Mouse (Mus musculus) bone marrow macrophage, adult 2 months (primary cell): ENCODE measurements around the gene Retreg1.

Source experiments
- CTCF ChIP-seq: IDR thresholded peaks from 2 replicates; pipeline ENCODE4 v1.5.1; 2012; ENCODE audit warnings: low read depth, mild to moderate bottlenecking, low read length, moderate library complexity
- POLR2A ChIP-seq: IDR thresholded peaks from 2 replicates; pipeline ENCODE4 v1.6.1; 2012; ENCODE audit warnings: mild to moderate bottlenecking, low read depth, low read length, borderline replicate concordance

- no peak for TF ChIP-seq CTCF
- TF ChIP-seq POLR2A, result no peak
These were observed 7.6 kb downstream of the Retreg1 start for GRCm38 (mm10) chr15:25850552-25850951.
